Mouse (Mus musculus) forebrain, embryonic 14.5 days (tissue): Measurements from ENCODE around the gene Isca1. TPM values are rescaled to one million over a fixed set of nuclear protein-coding genes. Genes with fewer than 3 reads are reported as not detected.

Source experiments
- ATAC-seq: fragments of 200-750 bp; cut with Nextera tagmentation; 2 replicates; pipeline ENCODE4 v1.8.0; 2017; ENCODE audit warnings: mild to moderate bottlenecking, moderate library complexity
- DNase-seq: peaks from one replicate; pipeline ENCODE4 v3.0.0-alpha.2; 2015; ENCODE audit warnings: low spot score
- H3K27ac ChIP-seq: fragments of 300-500 bp; sonication (generic); 2 replicates; pipeline ENCODE4 v1.5.1; 2014; ENCODE audit warnings: low read depth, mild to moderate bottlenecking, control low read depth, low read length, moderate library complexity
- H3K27me3 ChIP-seq: fragments of 300-500 bp; sonication (generic); replicated peaks from 2 replicates; pipeline ENCODE4 v1.6.1; 2014; ENCODE audit warnings: low read length, control low read depth, mixed read lengths; ENCODE audit not compliant: control insufficient read depth, insufficient read depth
- H3K36me3 ChIP-seq: fragments of 300-500 bp; sonication (generic); 2 replicates; pipeline ENCODE4 v1.6.1; 2014; ENCODE audit warnings: low read length, control low read depth; ENCODE audit not compliant: control insufficient read depth, insufficient read depth
- H3K4me1 ChIP-seq: fragments of 300-500 bp; sonication (generic); 2 replicates; pipeline ENCODE4 v1.6.1; 2014; ENCODE audit warnings: antibody characterized with exemption, low read length, control low read depth; ENCODE audit not compliant: control insufficient read depth, insufficient read depth
- H3K4me2 ChIP-seq: fragments of 300-500 bp; sonication (generic); 2 replicates; pipeline ENCODE4 v1.6.1; 2014; ENCODE audit warnings: mild to moderate bottlenecking, control low read depth, low read length
- H3K4me3 ChIP-seq: fragments of 300-500 bp; sonication (generic); 2 replicates; pipeline ENCODE4 v1.5.1; 2014; ENCODE audit warnings: low read depth, low read length, control low read depth
- H3K9ac ChIP-seq: fragments of 300-500 bp; sonication (generic); 2 replicates; pipeline ENCODE4 v1.6.1; 2014; ENCODE audit warnings: mild to moderate bottlenecking, low read length, control low read depth, moderate library complexity
- H3K9me3 ChIP-seq: fragments of 300-500 bp; sonication (generic); replicated peaks from 2 replicates; pipeline ENCODE4 v1.6.1; 2016; ENCODE audit warnings: low read length, control low read depth, mixed read lengths; ENCODE audit not compliant: control insufficient read depth
- WGBS: fragments of 180-500 bp; shearing (Covaris S2); extraction: QIAGEN DNeasy Blood & Tissue Kit; methylation state at CpG from one replicate; pipeline ENCODE4 v1.1.7; 2014; 5-methylcytosine and 5-hydroxymethylcytosine counted together
- polyA plus RNA-seq: library from polyadenylated mRNA; unstranded; fragments of >200 nt; fragmentation: Nextera tagmentation; extraction: Ambion mirVana; gene quantifications from 2 replicates; pipeline ENCODE4 v1.2.1, GENCODE M21; 2014

Gene Isca1
- polyA plus RNA-seq, 1 experiment from 2014 or later = 178 TPM

DNA sequence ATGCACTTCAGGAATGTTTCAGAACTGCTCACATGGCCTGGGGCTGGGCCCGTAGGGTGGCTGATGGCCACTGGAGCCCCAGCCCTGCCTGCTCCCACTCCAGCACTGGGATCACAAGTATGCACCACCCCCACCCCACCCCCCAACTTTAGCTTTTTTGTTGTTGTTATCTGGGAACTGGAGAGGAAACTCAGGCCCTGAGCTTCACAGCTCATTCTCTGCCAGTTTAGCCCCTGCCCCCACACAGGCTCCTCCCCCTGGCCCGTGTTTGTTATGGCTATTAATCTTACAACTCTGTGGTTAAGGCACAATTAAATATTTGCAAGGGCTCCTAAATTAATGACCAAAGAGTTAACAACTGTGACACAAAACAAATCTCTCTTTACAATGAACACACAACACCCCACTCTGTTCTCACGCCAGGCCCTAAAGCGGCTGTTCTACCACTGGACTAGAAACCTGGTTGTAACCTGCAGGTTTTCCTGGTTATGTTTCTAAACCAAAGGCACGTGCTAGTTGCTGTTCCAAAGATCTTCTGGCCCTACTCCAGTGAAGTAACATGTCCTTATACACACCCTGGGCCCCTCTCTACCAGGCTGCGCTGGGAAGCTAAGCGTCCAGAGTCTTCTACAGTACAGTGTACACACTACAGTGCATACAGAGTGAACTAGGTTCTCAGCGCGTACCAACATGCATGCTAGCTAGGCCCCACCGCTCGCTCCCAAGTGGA is 2.7 kb downstream of the Isca1 start:
- H3K9ac ChIP-seq = no peak overlapping the region
- WGBS = 85% methylated on average over 11 of the region's 11 CpGs
- no peak overlapping the region for H3K4me3 ChIP-seq
- ATAC-seq (no peak), DNase-seq (no peak)
- no peaks in the 10 kb centered on the region for H3K27me3 ChIP-seq
- H3K36me3 ChIP-seq = peaks cover 13% of the 10 kb centered on the region
- no peak overlapping the region for H3K27ac ChIP-seq
- peaks cover 11% of the 10 kb centered on the region for H3K4me1 ChIP-seq
- no peak overlapping the region for H3K4me2 ChIP-seq
- no peaks in the 10 kb centered on the region for H3K9me3 ChIP-seq

DNA sequence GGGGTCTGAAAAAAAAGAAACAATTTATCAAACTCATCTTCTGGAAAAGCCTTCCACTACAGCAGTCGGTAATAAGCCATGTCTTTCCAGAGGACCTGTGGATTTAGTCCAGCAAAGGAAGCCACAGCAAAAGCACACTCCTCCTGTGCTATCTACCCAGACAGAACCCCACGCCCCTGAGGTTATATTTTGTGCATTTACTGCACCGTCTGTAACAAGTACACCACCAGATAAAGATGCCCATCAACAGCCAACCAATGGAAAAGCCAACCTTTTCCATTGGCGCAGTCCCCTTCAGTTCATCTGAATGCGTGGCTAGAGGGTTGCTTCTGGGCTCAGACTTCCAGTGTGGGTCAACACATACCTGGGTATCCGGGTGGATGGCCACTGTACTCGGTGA is 6.8 kb downstream of the Isca1 start:
- Histone ChIP-seq H3K4me3 (no peak overlapping the region), H3K36me3 (peaks cover 45% of the 10 kb centered on the region), H3K27me3 (no peaks in the 10 kb centered on the region), H3K9ac (no peak overlapping the region), H3K4me2 (no peak overlapping the region), H3K27ac (no peak overlapping the region), H3K9me3 (no peaks in the 10 kb centered on the region), H3K4me1 (no peaks in the 10 kb centered on the region)
- ATAC-seq (no peak), DNase-seq (no peak)
- 93% methylated on average over 7 of the region's 7 CpGs for WGBS

DNA sequence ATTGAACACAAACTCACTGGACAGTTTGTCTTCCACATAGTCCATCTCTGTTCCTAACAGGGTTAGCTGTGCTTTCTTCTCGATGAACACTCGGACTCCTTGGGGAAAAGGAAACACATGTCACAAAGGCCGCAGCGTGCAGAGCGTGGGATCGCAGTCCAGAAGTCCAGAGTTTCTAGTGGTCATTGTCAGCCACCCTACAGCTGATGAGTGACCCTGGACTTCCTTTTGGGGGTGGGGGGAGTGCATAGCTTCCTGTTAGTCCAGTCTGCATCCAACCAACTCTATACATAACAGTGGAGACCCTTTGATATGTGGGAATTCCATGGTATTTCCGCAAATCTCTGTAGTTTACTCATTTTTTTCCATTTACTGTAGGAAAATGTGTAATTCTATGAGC is 12.7 kb downstream of the Isca1 start:
- no peak overlapping the region for H3K4me2 ChIP-seq
- DNase-seq (no peak), ATAC-seq (no peak)
- WGBS = 98% methylated on average over 7 of the region's 7 CpGs
- H3K9ac ChIP-seq = no peak overlapping the region
- H3K27me3 ChIP-seq = no peaks in the 10 kb centered on the region
- H3K36me3 ChIP-seq = peaks cover 56% of the 10 kb centered on the region
- H3K4me1 ChIP-seq = no peaks in the 10 kb centered on the region
- H3K4me3 ChIP-seq = no peak overlapping the region
- H3K27ac ChIP-seq = no peak overlapping the region
- no peaks in the 10 kb centered on the region for H3K9me3 ChIP-seq

DNA sequence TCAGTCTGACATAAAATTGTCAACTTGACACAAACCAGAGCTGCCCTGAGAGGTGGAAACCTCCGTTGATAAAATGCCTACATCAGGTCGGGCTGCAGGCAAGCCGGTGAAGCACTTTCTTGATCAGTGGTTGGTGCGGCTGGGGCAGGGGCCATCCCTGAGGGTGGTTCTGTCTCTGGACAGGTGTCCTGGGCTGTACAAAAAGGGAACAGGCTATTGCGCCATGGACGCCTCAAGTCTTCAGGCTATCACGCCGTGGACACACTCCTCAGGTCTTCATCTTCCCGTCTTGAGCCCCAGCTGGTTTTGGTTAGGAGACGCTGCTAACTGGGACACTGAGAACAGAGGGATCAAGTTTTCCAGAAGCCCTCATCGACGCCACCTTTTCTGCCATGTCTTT is 19.3 kb downstream of the Isca1 start:
- DNase-seq (no peak), ATAC-seq (no peak)
- H3K36me3 ChIP-seq = peaks cover 11% of the 10 kb centered on the region
- H3K4me1 ChIP-seq = no peaks in the 10 kb centered on the region
- H3K27ac ChIP-seq = no peak overlapping the region
- H3K4me3 ChIP-seq = no peak overlapping the region
- H3K9me3 ChIP-seq = no peaks in the 10 kb centered on the region
- 86% methylated on average over 12 of the region's 12 CpGs for WGBS
- no peak overlapping the region for H3K9ac ChIP-seq
- H3K4me2 ChIP-seq = no peak overlapping the region
- H3K27me3 ChIP-seq = no peaks in the 10 kb centered on the region

DNA sequence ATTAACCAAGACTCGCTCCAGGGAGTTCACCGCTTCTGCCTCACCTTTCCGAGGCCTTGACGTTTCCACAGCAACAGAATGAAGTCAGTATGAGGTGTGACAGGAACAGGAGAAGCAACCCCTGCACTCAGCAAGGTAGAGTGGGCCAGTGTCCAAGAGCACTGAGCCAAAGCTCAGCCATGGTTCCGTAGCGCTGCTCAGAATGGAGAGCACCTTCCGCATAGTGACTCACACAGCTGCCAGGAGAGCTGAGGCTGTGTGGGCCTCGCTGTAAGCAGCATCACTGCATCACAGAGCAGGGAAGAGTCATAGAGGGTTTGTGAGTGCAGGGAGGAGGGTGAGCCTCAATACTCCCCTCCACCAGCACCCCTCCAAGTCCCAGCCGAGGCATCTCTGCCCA is 22.9 kb downstream of the Isca1 start, which contains the start of gene 1700014D04Rik:
TSS of gene 1700014D04Rik (minus strand) at position 42 of the 400 bp plus-strand sequence.
- Histone ChIP-seq H3K27ac (no peak within 1 kb of the TSS), H3K4me3 (no peak within 1 kb of the TSS), H3K36me3 (no peaks in the 10 kb centered on the region), H3K9me3 (no peaks in the 10 kb centered on the region), H3K4me2 (no peak within 1 kb of the TSS), H3K9ac (no peak within 1 kb of the TSS), H3K4me1 (no peaks in the 10 kb centered on the region), H3K27me3 (no peaks in the 10 kb centered on the region)
- no peak for ATAC-seq
- DNase-seq = no peak
- WGBS = 79% methylated on average over 9 of the region's 9 CpGs

DNA sequence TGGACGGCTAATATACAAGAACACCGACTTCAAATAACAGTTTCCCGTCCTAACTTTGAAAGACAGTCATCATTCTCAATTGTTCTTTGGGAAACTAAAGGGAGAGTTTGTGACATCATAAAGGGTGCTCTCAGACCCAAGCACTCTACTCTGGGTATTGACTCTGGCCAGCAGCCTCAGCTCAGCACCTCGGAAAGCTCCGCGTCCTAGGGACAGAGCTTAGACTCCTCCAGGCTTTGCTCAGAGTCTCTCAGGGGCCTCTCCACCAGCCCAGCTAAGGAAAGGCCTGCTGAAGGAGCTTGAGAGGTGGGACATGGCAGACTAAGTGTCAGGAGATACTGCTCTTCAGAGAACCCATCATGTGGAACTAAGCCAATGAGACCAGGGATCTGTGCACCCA is 23.4 kb downstream of the Isca1 start:
- DNase-seq (no peak), ATAC-seq (no peak)
- Histone ChIP-seq H3K36me3 (no peaks in the 10 kb centered on the region), H3K4me1 (no peaks in the 10 kb centered on the region), H3K4me3 (no peak overlapping the region), H3K9ac (no peak overlapping the region), H3K9me3 (no peaks in the 10 kb centered on the region), H3K4me2 (no peak overlapping the region), H3K27me3 (no peaks in the 10 kb centered on the region), H3K27ac (no peak overlapping the region)
- WGBS = 72% methylated on average over 6 of the region's 6 CpGs

DNA sequence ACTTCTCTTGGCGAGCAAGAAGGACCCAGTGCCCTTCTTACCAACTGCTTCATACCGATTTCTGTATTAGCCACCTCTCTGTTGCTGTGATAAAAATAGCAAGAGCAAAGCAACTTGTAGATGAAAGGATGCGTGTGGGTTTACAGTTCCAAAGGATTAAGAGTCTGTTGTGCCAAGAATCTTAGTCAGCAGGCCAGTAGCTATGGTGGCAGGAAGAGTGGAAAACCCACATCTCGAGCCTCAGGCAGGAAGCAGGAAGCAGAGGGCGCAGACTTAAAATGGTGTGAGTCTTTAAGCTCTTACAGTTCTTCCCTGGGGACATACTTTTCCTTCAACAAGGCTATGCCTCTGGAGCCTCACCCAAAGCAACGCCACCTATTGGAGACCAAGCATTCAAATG is 24.1 kb downstream of the Isca1 start:
- Histone ChIP-seq H3K27me3 (no peaks in the 10 kb centered on the region), H3K4me2 (no peak overlapping the region), H3K27ac (no peak overlapping the region), H3K9me3 (no peaks in the 10 kb centered on the region), H3K4me3 (no peak overlapping the region), H3K9ac (no peak overlapping the region), H3K4me1 (no peaks in the 10 kb centered on the region), H3K36me3 (no peaks in the 10 kb centered on the region)
- DNase-seq (no peak), ATAC-seq (no peak)
- WGBS = 87% methylated on average over 6 of the region's 6 CpGs

DNA sequence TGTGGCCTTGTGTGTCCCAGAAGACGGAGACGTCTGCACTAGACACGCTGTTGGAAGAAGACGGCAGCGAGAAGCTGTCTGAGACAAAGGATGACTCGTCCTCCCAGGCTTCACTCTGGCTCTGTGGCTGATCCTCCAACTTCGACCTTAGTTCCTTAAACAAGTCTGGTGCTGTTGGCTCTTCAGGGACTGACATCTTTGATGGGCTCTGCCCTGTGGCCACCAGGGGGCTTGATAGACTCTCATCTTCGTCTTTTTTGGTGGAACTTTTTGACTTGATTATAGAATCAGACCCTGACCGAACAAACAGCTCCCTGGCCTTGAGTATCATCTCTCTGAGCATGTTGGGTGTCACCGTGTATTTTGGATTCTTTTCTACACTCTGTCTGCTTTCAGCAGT is 27.9 kb downstream of the Isca1 start:
- no peaks in the 10 kb centered on the region for H3K36me3 ChIP-seq
- H3K4me2 ChIP-seq = no peak overlapping the region
- DNase-seq = no peak
- no peaks in the 10 kb centered on the region for H3K27me3 ChIP-seq
- H3K4me1 ChIP-seq = no peaks in the 10 kb centered on the region
- WGBS = 84% methylated on average over 10 of the region's 10 CpGs
- no peak overlapping the region for H3K27ac ChIP-seq
- ATAC-seq = no peak
- no peak overlapping the region for H3K9ac ChIP-seq
- H3K4me3 ChIP-seq = no peak overlapping the region
- H3K9me3 ChIP-seq = no peaks in the 10 kb centered on the region

DNA sequence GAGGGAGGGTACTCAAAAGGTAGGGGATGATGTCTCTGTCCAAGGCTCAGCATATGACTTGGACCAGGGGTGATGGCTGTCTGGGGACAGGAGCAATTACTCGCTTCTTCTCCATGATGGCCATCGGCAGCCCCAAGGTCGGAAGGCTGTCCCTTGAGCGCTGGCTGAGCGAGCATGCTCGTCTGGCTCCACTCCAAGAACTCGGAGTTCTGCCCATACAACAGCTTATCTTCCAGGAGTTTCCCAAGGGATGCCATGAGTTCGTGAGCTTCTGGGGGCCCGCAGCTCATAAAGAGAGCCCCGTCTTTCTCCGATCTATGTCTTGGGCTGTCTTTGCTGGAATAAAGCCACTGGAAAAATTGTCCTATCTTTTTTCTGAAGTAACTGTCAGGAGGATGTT is 28.5 kb downstream of the Isca1 start:
- H3K27me3 ChIP-seq = no peaks in the 10 kb centered on the region
- no peaks in the 10 kb centered on the region for H3K9me3 ChIP-seq
- WGBS = 88% methylated on average over 11 of the region's 11 CpGs
- DNase-seq (no peak), ATAC-seq (no peak)
- H3K27ac ChIP-seq = no peak overlapping the region
- H3K36me3 ChIP-seq = no peaks in the 10 kb centered on the region
- H3K4me3 ChIP-seq = no peak overlapping the region
- no peak overlapping the region for H3K9ac ChIP-seq
- no peak overlapping the region for H3K4me2 ChIP-seq
- H3K4me1 ChIP-seq = no peaks in the 10 kb centered on the region
